Mouse (Mus musculus): ENCODE results near the gene Gm21119.
"Not testable (repeated sequence)": the region's sequence is repeated elsewhere in the genome, so short reads cannot be mapped to it uniquely, and the experiment has no call there.

The Gm21119 gene

GRCm38 (mm10) chr8:20614619-20615018 is at the start of gene Gm21119:
Gene Gm21119, plus strand, starts transcription at chr8:20614919.
- DNase-seq, result not testable (repeated sequence)

GRCm38 (mm10) chr8:20566753-20567152 is 48.0 kb upstream of the Gm21119 start:
- DNase-seq, result not testable (repeated sequence)

DNA sequence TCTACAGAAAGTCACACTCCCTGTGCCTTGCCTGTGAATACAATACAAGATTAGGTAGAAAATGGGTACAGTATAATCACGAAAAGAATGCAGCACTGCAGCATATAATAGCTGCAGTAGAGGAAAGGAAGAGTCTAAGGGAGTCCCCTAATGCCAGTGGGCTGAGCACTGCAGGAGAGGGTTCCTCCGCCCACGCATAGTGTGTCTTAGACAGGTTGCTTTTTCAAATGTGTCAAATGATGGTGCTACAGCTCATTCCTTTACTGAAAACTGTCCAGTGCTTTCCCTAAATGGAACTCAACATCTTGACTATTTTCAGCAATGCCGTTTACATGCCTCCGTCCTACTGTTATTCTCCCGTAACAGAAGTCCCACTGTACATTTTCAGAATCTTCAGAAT is 33.6 kb upstream of the Gm21119 start:
- not testable (repeated sequence) for DNase-seq

GRCm38 (mm10) chr8:20582772-20583171 is 31.9 kb upstream of the Gm21119 start:
- DNase-seq, result not testable (repeated sequence)

GRCm38 (mm10) chr8:20588268-20589177 is 26.2 kb upstream of the Gm21119 start:
- not testable (repeated sequence) for DNase-seq

- peak; percentile 4 to 18 for DNase-seq
Measured at GRCm38 (mm10) chr8:20589178-20589539, 25.6 kb upstream of the Gm21119 start.

- DNase-seq, result peak; percentile 32 to 47
Measured at GRCm38 (mm10) chr8:20590117-20590997, 24.4 kb upstream of the Gm21119 start.

GRCm38 (mm10) chr8:20591002-20591401 is 23.7 kb upstream of the Gm21119 start:
- not testable (repeated sequence) for DNase-seq

GRCm38 (mm10) chr8:20592732-20593272 is 21.9 kb upstream of the Gm21119 start:
- DNase-seq, result not testable (repeated sequence)

- peak; percentile 41 to 59 for DNase-seq
Measured at GRCm38 (mm10) chr8:20593841-20594240, 20.9 kb upstream of the Gm21119 start.

GRCm38 (mm10) chr8:20596081-20596841 is 18.5 kb upstream of the Gm21119 start:
- DNase-seq, result not testable (repeated sequence)

DNA sequence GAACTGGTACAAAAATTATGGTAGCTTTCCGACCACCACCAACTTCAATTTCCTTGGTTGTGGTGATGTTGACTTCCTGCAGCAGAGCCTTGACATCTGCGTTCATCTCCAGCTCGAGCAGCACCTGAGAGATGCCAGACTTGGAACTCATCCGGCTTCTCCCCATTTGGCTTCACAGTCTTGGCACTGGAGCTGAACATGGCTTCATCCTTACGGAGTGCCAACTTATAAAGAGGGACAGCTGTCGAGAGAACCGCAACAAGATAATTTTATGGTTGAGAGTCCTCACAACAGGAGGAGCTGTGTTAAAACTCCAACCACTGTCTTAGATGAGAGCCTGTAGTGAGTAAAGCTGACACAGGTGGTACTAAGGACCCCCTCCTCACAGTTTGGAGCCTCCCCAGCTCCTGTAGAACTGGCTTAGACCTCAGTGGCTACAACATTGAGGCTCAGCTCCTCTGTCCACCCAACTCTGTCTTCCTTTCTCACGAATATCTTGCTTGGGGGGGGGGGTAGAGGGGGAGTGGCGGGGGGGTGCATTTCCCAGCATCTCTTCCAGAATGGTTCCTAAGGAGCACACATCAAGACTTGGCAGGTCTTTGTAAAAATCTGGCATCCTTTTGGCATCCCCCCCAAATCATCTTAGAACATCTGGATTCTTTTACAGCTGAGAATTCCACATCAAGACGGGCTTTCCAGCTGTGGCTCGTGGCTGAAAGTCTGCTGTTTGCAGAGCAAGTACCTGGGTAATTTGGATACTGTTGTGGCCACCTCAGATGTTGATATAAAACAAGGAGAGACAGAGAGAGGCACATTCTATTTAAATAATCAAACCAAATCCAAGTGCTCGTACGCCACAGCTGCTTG is 17.6 kb upstream of the Gm21119 start:
- DNase-seq, result peak; percentile 47 to 51

GRCm38 (mm10) chr8:20598300-20599170 is 16.2 kb upstream of the Gm21119 start:
- DNase-seq, result not testable (repeated sequence)

GRCm38 (mm10) chr8:20599350-20599749 is 15.4 kb upstream of the Gm21119 start:
- DNase-seq, result not testable (repeated sequence)

- not testable (repeated sequence) for DNase-seq
Measured at GRCm38 (mm10) chr8:20610856-20611255, 3.9 kb upstream of the Gm21119 start.

DNA sequence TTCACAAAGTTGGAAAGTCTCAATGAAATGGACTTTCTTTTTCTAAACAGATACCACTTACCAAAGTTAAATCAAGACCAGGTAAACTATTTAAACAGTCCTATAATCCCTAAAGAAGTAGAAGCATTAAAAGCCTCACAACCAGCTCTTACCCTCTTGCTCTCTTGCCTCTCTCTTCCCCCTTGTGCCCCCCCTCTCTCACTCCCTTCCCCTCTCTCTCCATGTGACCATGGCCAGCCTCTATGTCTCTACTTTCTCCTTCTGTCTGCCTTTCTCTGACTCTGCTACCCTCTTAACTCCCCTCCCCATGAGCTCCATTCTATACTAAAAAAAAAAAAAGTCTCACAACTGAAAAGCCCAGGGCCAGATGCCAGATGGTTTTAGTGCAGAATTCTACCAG is 2.0 kb upstream of the Gm21119 start:
- DNase-seq, result not testable (repeated sequence)

DNA sequence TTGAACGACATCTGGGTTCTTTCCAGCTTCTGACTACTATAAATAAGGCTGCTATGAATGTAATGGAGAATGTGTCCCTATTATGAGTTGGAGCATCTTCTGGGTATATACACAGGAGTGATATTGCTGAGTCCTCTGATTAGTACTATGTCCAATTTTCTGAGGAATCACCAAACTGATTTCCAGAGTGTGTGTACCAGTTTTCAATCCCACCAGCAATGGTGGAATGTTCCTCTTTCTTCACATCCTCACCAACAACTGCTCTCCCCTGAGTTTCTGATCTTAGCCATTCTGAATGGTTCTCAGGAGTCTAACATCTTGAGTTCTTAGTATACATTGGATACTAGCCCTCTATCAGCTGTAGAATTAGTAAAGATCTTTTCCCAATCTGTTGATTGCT is 16.0 kb downstream of the Gm21119 start:
- DNase-seq, result not testable (repeated sequence)

- DNase-seq, result not testable (repeated sequence)
Measured at GRCm38 (mm10) chr8:20637931-20638330, 23.2 kb downstream of the Gm21119 start.

GRCm38 (mm10) chr8:20643536-20643935 is 28.8 kb downstream of the Gm21119 start:
- peak in 1 of 2 experiments; percentile 1 for DNase-seq

DNA sequence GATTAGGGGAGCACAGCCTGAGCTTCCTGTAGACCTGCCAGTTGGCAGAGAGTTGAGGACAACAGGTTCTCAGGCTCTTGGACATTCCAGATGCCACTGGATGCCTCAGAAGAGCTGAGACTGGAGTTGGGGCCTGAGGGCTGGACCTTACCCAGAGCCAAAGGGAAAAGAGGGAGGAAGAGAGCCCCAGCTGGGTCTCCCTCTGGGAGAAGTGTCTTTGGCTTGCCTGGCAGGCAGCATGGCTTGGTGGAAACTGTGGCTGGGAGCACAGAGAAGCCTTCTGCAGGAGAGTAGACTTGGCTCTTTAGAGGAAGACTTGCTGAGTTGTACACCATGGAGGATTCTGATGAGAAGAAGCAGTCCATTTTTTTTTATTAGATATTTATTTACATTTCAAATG is 38.3 kb downstream of the Gm21119 start:
- DNase-seq, result peak; percentile 3 to 23

Measured in thymus, adult 18-20 months (tissue).